Mouse (Mus musculus): Measurements from ENCODE around the gene Man1b1. TPM values are rescaled to one million over a fixed set of nuclear protein-coding genes. Genes with fewer than 3 reads are reported as not detected.

Man1b1 gene
- polyA plus RNA-seq, 1 experiment, result 20.5 TPM

DNA sequence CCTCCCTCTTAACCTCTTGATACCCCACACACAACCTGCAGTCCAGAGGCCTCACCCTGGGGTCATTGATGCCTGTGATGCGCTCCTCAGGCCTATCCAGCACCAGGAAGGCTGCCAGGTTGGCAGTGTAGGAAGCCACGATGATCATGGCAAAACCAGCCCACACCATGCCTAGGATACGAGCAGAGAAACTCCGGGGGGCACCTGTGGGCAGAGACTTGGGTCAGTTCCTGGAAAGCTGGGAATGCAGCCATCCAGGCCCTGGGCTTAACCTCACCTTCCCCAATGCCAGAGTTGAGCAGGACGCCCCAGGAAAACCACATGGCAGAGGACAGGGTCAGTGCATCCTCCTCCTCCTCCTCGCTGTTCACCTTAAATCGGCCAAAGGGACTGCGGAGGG lies 35.0 kb upstream of the Man1b1 start:
- Histone ChIP-seq H3K27me3 (ENCODE audit: control insufficient read depth, insufficient read depth, low read length) (peaks cover 4% of the 10 kb centered on the region), H3K27ac (ENCODE audit: insufficient read depth, low read depth, low read length) (no peak overlapping the region), H3K36me3 (ENCODE audit: control insufficient read depth, insufficient read depth, low read length) (no peaks in the 10 kb centered on the region), H3K4me3 (ENCODE audit: low read depth, low read length) (no peak overlapping the region), H3K4me1 (ENCODE audit: control insufficient read depth, insufficient read depth, insufficient read length, low read length) (peaks cover 4% of the 10 kb centered on the region)
- TF ChIP-seq CTCF (IDR thresholded peaks at IDR 0.05; ENCODE audit: extremely low read depth, insufficient read length, insufficient replicate concordance, low read depth, low read length) (no peak), POLR2A (IDR thresholded peaks at IDR 0.05; ENCODE audit: low read depth, low read length) (no peak)
- WGBS, result 78% methylated on average over 8 of the region's 8 CpGs

DNA sequence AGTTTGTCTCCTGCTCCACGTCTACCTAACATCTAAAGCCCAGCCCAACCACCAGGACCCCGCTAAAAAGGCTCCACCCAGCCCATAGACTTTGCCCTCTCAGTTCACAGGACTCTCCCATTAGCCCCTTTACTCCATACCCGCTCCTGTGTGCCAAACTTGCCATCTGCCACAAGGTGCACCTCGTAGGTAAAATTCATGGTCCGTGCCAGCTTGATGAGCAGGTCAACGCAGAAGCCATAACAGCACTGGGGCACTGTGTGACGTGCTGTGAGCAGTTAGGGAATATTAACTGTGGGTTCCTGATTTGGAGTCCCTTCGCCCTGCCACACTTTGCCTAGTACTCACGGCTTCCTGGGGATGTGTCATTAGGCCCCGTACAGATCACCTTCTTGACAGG lies 34.1 kb upstream of the Man1b1 start:
- 59% methylated on average over 10 of the region's 10 CpGs for WGBS
- TF ChIP-seq POLR2A (IDR thresholded peaks at IDR 0.05; ENCODE audit: low read depth, low read length) (no peak), CTCF (IDR thresholded peaks at IDR 0.05; ENCODE audit: extremely low read depth, insufficient read length, insufficient replicate concordance, low read depth, low read length) (no peak)
- Histone ChIP-seq H3K36me3 (ENCODE audit: control insufficient read depth, insufficient read depth, low read length) (no peaks in the 10 kb centered on the region), H3K27me3 (ENCODE audit: control insufficient read depth, insufficient read depth, low read length) (no peaks in the 10 kb centered on the region; the same call in 1 of the 2 replicates), H3K4me1 (ENCODE audit: control insufficient read depth, insufficient read depth, insufficient read length, low read length) (no peaks in the 10 kb centered on the region), H3K4me3 (ENCODE audit: low read depth, low read length) (no peak overlapping the region), H3K27ac (ENCODE audit: insufficient read depth, low read depth, low read length) (no peak overlapping the region)

DNA sequence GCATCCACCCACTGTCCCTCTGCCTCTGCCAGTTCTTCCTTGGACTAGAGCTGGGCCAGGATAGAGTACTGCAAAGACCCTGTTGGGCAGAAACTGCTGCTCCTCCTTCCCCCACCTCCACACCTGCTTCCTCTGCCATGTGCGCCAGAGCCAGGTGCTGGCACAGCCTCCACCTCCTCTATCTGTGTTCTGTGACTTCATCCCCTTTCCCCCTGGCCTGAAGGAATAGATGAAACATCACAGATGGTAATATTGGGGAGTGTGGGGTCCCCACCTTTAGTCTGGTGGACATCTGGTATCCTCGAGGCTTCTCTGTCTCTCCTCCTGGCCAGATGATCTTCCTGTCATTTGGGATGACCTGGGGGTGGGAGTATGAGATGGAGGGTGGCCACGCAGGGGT lies 28.7 kb upstream of the Man1b1 start:
- Histone ChIP-seq H3K27me3 (ENCODE audit: control insufficient read depth, insufficient read depth, low read length) (peaks cover 8% of the 10 kb centered on the region; the same call in 1 of the 2 replicates), H3K4me1 (ENCODE audit: control insufficient read depth, insufficient read depth, insufficient read length, low read length) (0 out of 2 replicates have a peak, but pooled peaks cover 3% of the 10 kb centered on the region), H3K4me3 (ENCODE audit: low read depth, low read length) (no peak overlapping the region), H3K27ac (ENCODE audit: insufficient read depth, low read depth, low read length) (no peak overlapping the region), H3K36me3 (ENCODE audit: control insufficient read depth, insufficient read depth, low read length) (no peaks in the 10 kb centered on the region)
- 54% methylated on average over 3 of the region's 3 CpGs for WGBS
- TF ChIP-seq CTCF (IDR thresholded peaks at IDR 0.05; ENCODE audit: extremely low read depth, insufficient read length, insufficient replicate concordance, low read depth, low read length) (no peak), POLR2A (IDR thresholded peaks at IDR 0.05; ENCODE audit: low read depth, low read length) (no peak)

DNA sequence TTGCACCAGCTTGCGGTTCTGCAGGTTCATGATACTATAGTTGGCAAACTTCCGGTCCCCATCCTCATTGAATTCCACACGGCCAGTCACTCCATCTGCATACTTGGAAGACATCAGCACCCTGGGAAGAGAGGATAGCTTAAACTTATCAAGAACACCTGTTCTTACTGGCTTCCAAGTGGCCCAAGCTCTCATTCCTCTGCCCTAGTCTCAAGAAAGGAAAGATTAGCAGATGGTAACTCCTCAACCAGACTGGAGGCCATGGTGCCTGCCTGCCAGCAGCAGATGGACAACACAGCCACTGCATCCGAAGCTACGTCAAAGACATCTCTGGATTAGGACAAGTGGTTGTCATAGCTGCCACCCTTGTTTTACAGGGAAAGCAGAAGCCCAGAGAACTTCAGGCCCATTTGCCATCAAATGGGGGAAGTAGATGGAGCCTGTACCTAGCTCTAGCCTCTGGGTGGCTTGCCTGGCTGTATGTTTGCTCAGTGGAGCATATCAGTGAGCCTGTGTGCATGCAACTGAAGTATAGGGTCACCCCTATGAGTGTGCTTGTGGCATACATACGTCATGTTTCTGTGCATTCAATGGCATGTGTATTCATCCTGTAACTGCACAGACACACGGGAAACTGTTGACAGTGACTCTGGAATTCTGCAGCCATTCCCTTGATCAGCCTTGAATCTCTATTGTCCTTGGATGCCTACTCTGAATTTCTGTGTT lies 28.0 kb upstream of the Man1b1 start:
- WGBS, result 66% methylated on average over 7 of the region's 7 CpGs

DNA sequence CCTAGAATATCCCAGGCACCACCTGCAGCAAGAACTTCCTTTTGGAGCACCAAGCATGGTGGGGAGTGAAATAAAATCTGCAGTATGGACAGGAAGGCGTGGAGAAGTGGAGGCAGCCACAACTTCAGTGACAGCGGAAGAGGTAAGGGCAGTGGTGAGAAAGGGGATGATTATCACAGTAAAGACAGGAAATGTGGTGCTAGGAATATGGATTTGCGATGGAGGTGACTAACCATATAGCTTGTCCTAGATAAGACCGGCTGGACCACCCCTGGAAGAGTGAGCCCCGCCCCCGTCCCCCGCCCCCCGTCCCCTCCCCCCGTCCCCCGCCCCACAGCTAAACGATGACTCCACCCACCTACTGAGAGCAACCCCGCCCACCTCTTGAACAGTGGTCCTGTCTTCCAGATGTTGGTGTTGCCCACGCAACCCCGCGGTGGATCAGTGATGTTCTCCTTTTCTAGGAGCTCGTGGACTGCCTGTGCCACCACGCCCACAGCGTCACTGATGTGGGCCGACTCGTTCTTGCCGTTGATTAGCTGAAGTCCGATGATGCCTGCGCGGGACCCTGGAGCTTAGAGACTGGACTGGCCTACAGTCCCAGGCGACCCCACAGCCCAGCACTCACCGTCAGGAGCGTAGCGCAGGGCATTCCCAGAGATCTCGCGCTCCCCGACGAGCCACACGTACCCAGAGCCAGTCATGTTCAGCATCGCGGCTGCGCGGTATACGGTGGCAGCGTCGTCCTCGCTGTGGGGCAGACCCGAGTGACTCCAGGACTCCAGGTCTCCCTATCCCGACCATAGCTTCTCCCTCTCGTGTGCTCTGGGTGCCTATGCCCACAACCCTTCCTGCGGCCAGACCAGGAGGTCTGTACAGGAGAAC lies 27.2 kb upstream of the Man1b1 start:
- TF ChIP-seq POLR2A (IDR thresholded peaks at IDR 0.05; ENCODE audit: low read depth, low read length), result no peak
- TF ChIP-seq CTCF (IDR thresholded peaks at IDR 0.05; ENCODE audit: extremely low read depth, insufficient read length, insufficient replicate concordance, low read depth, low read length), result no peak
- peaks cover 9% of the 10 kb centered on the region; the same call in 1 of the 2 replicates for H3K27me3 ChIP-seq (ENCODE audit: control insufficient read depth, insufficient read depth, low read length)
- 2% methylated on average over 44 of the region's 45 CpGs for WGBS
- peak overlapping the region; percentile 44 for H3K4me3 ChIP-seq (ENCODE audit: low read depth, low read length)
- H3K4me1 ChIP-seq (ENCODE audit: control insufficient read depth, insufficient read depth, insufficient read length, low read length), result 0 out of 2 replicates have a peak, but pooled peaks cover 3% of the 10 kb centered on the region
- no peak overlapping the region for H3K27ac ChIP-seq (ENCODE audit: insufficient read depth, low read depth, low read length)
- no peaks in the 10 kb centered on the region for H3K36me3 ChIP-seq (ENCODE audit: control insufficient read depth, insufficient read depth, low read length)

More for the DNA sequence above, 28.0 kb upstream of the Man1b1 start:
- H3K27me3 ChIP-seq (ENCODE audit: control insufficient read depth, insufficient read depth, low read length), result peaks cover 8% of the 10 kb centered on the region; the same call in 1 of the 2 replicates
- no peak overlapping the region for H3K4me3 ChIP-seq (ENCODE audit: low read depth, low read length)
- TF ChIP-seq POLR2A (IDR thresholded peaks at IDR 0.05; ENCODE audit: low read depth, low read length) (no peak), CTCF (IDR thresholded peaks at IDR 0.05; ENCODE audit: extremely low read depth, insufficient read length, insufficient replicate concordance, low read depth, low read length) (no peak)
- H3K4me1 ChIP-seq (ENCODE audit: control insufficient read depth, insufficient read depth, insufficient read length, low read length), result 0 out of 2 replicates have a peak, but pooled peaks cover 3% of the 10 kb centered on the region
- H3K27ac ChIP-seq (ENCODE audit: insufficient read depth, low read depth, low read length), result no peak overlapping the region
- no peaks in the 10 kb centered on the region for H3K36me3 ChIP-seq (ENCODE audit: control insufficient read depth, insufficient read depth, low read length)

DNA sequence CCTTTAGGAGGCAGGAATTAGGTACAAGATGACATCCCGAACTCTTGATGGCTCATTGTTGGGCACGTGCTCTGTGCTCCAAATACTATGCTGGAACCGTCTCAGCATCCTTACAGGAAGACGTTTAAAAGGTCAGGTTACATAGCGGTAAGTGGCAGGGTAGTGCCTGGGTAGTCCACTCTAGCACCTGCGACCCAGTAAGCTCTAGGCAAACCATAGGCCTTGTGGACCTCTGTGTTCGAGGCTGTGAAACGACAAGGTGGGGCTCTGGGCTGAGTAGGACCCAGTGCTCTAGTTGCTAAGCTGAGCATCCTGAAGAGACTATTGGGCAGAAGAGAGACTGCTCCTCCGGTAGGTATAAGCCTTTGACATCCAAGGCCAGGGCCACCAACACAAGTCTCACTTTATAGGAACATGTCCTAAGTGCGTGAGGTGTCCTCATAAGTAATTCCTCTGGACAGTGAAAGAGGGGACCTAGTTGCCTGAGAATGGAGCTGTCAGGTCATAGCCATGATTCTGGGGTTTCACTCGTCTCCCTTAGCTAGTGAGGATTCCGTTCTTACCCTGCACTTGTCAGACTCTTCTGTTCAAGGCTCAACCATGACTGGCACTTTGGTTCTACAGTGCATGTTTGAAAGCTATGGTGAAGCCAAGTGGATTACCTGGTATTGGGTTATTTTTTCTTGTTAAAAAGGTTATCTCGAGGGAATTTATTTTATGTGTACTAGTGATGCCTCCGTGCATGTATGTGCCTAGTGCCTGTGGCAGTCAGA lies 26.4 kb upstream of the Man1b1 start:
- peaks cover 11% of the 10 kb centered on the region; the same call in 1 of the 2 replicates for H3K27me3 ChIP-seq (ENCODE audit: control insufficient read depth, insufficient read depth, low read length)
- 51% methylated on average over 14 of the region's 14 CpGs for WGBS
- no peak overlapping the region for H3K27ac ChIP-seq (ENCODE audit: insufficient read depth, low read depth, low read length)

More for the DNA sequence above, 26.4 kb upstream of the Man1b1 start:
- Histone ChIP-seq H3K4me3 (ENCODE audit: low read depth, low read length) (no peak overlapping the region), H3K4me1 (ENCODE audit: control insufficient read depth, insufficient read depth, insufficient read length, low read length) (0 out of 2 replicates have a peak, but pooled peaks cover 3% of the 10 kb centered on the region), H3K36me3 (ENCODE audit: control insufficient read depth, insufficient read depth, low read length) (no peaks in the 10 kb centered on the region)
- TF ChIP-seq POLR2A (IDR thresholded peaks at IDR 0.05; ENCODE audit: low read depth, low read length), result no peak
- no peak for TF ChIP-seq CTCF (IDR thresholded peaks at IDR 0.05; ENCODE audit: extremely low read depth, insufficient read length, insufficient replicate concordance, low read depth, low read length)
